Mouse (Mus musculus): Measurements from ENCODE around the gene Gpr183. TPM values are rescaled to one million over a fixed set of nuclear protein-coding genes. Genes with fewer than 3 reads are reported as not detected.

Gene Gpr183
- total RNA-seq, 2 experiments from 2014 or later, result 0.38 to 0.43 TPM

DNA sequence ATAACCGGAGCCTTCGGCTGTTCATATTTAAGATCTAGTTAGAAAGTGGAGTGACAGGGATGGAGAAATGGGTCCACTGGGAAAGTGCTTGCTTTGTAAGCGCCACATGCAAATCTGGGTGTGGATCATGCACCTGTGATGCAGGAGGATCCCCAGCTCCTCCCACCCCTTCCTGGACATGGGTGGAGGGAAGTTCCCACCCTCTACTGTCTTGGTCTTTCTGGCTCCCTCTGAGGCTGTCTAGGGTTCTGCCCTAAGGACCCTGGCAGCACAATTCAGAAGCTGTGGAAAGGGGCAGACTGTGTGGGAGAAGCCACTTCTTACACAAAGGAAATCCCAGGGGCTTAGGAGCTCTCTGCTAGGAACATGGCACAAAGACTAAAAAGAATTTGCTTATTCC, 33.4 kb downstream of the Gpr183 start:
- DNase-seq, result no peak

DNA sequence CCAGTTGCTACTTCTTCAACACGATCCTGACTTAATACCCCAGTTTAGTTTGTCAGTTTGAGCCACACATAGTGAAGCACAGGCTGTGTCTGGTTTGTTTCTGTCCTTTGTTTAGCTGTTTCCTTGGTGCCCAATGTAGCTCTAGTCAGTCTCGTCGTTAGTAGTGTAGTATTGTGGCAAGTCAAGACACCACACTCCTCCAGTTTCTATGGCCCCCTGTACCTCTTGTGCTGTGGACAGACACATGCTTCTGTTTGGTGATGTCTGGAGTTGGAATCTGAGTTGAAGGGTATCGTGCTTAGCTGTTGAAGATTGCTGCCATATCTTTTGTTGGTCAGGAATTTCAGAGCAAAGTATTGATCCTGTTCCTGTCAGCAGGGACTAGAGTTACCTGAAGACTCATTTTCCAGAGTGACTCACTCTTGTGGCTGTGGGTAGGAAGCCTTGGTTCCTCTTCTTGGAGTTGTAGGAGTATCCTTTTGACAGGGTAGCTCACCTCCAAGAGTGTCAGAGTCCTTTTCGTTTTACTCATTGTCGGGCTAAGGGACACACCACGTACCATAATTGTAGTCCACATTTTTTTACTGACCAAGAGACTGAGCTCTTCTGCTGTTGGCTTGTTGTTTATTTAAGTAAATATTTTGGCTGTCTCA, 34.1 kb downstream of the Gpr183 start:
- DNase-seq, result no peak

GRCm38 (mm10) chr14:121929243-121929951, 35.6 kb downstream of the Gpr183 start:
- no peak for DNase-seq

GRCm38 (mm10) chr14:121928375-121929137, 36.4 kb downstream of the Gpr183 start:
- DNase-seq, result no peak

- no peak for DNase-seq
These were observed 37.5 kb downstream of the Gpr183 start for GRCm38 (mm10) chr14:121927451-121927850.

- DNase-seq, result no peak
These were observed 38.1 kb downstream of the Gpr183 start for GRCm38 (mm10) chr14:121926901-121927300.

DNA sequence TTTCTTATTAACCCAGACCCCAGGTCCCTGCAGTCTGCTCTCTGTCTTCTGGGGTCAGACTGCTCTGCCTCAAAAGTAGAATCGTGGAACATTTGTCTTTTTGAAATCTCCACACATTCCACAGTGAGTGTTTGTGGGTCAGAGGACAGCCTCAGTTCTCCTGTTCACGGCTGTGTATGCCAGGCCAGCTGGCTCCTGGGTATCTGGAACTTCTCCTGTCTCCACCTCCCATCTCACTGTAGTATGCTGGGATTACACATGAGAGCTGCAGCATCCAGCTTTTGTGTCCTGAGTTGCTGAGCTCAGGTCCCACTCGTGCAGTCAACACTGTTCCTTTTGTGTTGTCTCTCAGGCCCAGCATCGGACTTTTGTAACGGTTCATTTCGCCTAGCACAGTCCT, 40.1 kb downstream of the Gpr183 start:
- DNase-seq, result no peak

DNA sequence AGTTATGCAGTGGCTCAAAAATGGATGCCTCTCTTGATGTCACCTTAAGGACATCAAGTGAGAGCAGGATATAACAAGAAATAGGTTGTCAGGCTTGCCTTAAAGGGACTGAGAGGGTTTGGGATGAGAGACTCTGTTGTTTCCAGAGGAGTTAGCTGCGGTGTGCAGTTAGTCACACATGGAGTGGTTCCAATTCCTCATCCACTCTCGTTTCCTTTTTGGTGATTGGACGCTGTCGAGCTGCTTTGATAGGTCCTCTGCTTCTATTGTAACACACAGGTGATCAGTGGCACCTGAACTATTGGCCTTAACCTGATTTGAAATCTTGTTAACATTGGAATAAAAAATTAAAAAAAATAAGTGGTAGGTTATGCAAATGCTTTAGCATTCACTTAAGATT, 42.3 kb downstream of the Gpr183 start:
- no peak for DNase-seq

GRCm38 (mm10) chr14:121922016-121922415, 43.0 kb downstream of the Gpr183 start:
- no peak for DNase-seq

DNA sequence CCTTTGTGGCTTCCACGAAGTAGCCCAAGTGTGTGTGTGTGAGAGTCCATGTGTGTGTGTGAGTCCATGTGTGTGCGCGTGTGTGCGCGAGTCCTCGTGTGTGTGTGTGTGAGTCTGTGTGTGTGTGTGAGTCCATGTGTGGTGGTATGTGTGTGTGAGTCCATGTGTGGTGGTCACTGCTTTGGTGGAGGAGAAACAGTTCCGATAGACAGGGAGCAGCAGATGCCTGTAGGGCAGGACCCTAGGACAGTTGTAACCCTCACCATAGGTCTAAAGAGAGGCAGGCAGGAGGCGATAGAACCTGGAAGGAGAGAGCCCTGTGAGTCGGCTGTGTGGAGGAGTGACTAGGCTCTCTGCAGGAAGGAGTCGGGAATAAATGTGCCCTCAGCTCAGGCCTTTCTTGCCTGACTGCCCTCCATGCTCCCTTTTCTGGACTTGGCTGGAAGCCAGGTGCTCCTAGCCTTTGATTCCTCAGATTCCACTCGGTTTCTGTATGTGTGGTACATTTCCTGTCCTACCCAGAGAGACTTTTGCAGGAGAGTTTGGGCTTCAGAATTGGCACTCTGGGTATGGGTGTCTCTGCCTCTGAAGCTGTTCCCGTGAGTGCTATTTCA, 44.4 kb downstream of the Gpr183 start:
- DNase-seq, result no peak

DNA sequence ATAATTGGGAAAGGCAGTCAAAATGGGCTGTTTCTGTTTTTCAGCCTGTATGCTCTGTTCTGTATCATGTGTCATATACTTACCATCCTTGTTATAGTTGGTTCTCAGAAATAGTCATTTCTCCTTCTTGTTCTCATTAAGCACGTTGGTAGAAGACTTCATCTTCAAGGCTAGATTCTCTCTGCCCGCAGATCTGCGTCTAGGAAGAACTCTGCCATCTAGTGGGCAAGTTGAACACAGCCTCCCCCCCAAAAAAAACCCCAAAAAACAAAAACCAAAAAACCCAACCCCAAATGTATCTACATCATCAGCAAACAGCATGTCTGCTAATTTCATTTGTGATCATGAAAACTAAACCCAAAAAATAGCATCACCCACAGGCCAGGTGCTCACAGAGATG, 45.2 kb downstream of the Gpr183 start:
- no peak for DNase-seq

- no peak for DNase-seq
These were observed 46.7 kb downstream of the Gpr183 start for GRCm38 (mm10) chr14:121918266-121918665.

DNA sequence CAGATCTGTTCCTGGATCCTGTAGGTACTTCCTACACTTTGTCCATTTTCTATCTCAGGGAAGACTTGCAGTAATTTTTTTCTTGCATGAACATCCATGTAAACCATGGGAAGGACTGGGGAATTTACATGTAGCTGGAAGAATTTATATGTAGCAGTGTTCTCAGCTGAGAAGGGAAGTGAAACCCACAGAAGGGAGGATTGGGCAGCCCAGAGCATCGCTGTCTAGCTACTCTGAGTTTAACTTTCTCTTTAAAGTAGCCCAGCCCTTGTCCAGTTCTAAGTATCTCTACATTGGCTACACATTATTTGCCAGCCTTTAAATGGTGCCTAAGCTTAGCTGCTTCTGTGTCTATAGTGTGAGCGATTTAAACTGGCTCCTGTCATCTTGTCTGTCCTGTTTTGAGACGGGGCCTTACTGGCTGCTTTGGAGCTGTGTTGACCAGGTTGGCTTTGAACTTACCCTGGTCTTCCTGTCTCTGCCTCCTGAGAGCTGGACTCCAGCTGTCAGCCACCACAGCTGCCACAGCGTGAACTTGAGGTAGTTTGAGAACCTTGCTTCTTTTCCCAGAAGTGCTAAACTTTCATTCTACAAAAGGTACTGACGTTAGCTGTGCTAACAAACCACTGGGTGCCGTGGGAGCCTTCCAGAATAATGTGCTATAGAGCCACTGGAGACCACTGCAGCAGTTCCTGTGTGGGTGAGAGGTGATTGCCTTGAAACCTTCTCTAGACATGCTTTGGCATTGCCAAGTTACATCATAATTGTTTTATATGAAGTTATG, 48.5 kb downstream of the Gpr183 start:
- no peak for DNase-seq

DNA sequence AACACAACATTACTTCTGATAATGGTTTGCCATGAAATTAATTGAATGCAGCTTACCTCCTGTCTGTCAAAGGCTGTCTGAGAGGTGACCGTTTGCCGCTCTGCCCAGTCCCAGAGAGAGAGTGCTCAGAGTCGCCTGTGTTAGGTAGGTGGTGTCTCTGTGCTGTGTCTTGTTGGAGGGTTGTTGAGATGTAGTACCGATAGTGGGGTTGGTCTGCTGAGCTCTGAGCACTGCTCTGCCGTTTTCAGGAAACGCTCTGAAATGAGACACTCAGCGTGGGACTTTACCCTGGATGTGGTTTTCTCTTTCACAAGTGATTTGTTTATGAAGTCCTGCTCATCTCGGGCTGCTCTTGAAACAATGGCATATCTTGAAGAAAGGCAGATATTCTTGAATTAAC, 49.4 kb downstream of the Gpr183 start, which contains the start of gene Gpr18:
Gpr18 (minus strand) TSS at position 161 of the 400 bp plus-strand sequence.
- DNase-seq, result no peak

DNA sequence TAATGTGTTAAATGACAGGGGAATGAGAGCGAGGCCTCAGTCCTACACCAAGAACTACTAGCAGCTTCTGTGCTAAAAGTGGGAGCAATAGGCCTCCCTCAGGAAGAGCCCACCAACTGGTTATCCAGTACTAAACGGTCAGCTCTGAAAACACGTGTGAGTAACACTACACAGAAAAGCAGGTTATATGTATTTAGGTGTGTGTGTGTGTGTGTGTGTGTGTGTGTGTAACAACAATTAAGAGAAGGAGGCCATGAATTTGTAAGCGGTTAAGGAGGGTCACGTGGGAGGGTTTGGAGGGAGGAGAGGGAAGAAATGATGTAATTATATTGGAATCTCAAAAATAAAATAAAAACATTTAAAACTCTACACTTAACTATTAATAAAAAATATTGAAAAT, 49.9 kb downstream of the Gpr183 start:
- DNase-seq, result no peak

GRCm38 (mm10) chr14:121912501-121912900, 52.5 kb downstream of the Gpr183 start:
- no peak for DNase-seq

DNA sequence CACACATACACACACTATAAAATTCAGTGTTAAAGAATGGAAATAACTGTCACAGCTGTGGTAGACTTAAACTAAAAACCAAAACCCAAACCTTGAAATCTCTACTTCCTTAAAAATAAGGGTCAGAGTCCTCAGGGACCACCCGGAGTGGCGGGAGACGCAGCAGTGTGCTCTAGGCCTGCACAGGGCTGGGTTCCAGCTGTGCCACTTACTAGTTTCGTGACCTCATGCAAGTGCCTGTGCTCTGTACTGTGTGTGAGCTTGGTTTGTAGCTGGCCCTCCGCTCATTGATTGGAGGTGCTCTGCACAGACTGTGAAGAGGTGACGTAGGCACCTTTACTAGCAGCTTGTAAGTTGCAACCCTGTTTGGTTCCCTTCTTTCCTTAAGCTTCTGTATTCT, 55.1 kb downstream of the Gpr183 start:
- no peak for DNase-seq

DNA sequence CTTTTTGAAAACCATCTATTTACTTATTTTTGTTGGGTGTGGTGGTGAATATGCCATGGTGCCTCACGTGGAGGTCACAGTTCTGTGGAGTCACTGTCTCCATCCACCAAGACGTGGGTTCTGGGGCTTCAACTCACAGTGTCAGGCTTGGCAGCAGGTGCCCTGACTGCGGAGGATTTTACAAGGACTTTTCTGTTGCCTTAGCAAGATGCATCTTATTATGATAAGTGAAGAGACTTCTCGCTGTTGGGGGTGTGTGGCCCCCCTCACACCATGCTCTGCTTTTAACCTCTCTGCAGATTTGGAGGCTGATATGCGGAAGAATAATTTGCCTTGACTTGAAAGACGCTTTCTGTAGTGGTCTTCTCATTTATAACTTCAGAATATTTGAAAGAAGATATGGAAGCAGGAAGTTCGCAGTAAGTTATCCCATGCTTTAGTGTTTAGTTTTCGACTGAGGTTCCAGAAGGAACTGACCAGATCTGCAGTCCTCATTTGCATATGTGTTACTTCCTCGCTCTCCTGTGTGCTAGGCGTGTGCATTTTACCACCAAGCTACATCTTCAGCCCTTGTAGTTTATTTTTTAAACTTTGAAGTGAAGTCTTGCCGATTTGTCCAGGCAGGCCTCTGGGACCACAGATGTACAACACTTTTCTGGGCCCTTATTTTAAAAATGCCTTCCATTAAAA, 57.9 kb downstream of the Gpr183 start:
- DNase-seq, result no peak

DNA sequence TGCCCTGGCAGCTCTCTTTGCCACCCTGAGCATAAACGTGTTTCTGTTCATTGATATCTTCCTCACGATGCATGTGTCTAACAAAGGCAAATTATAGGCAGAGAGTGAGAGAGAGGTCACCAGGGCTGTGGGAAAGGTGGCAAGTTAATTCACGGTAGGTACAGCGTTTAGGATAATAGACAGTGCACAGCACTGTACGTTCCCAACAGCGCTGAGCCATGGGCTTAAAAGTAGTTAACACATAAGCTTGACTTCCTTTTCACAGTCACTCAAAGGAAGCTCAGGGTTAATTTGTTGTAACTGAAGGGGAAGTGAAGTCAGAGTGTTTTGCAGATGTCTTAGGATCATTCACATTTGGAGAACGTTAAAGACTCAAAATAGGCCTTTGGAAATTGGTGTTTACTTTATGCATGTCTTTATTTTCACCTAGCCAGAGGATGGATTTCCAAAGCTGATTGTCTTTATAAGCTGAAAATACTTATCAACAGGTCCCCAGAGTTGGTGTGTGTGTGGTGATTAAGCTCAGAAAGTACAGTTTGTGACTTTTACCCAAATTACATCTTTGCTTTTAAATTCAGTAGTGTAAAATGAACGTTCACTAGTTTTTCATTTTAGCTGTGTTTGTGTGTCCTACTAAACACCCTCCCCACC, 58.5 kb downstream of the Gpr183 start:
- no peak for DNase-seq

- no peak for DNase-seq
These were observed 60.2 kb downstream of the Gpr183 start for GRCm38 (mm10) chr14:121904754-121905153.

GRCm38 (mm10) chr14:121903381-121903876, 61.6 kb downstream of the Gpr183 start:
- DNase-seq, result no peak

Measured in gastrocnemius, postnatal 25 days (tissue).